Mouse (Mus musculus) CH12.LX (cell line): ENCODE results near the gene Lefty1. TPM values are rescaled to one million over a fixed set of nuclear protein-coding genes. Genes with fewer than 3 reads are reported as not detected.
"Not testable (repeated sequence)": the region's sequence is repeated elsewhere in the genome, so short reads cannot be mapped to it uniquely, and the experiment has no call there.

ENCODE experiments used
- DNase-seq: peaks from one replicate; pipeline ENCODE4 v3.0.0-alpha.2; 2013; ENCODE audit errors: extremely low read depth
- H3K27ac ChIP-seq: 2 replicates; pipeline ENCODE4 v1.5.1; 2012; ENCODE audit warnings: low read depth, mild to moderate bottlenecking, control low read depth, moderate library complexity; ENCODE audit not compliant: insufficient read depth
- H3K27me3 ChIP-seq: replicated peaks from 2 replicates; pipeline ENCODE3; 2012; ENCODE audit warnings: inconsistent platforms
- H3K36me3 ChIP-seq, 2 experiments: replicated peaks in 1 of 2; 2 replicates each; pipeline versions ENCODE3 to v1.6.1; 2012; ENCODE audit warnings: inconsistent platforms in 1 of 2, low read length in 1 of 2, mild to moderate bottlenecking in 1 of 2, mixed read lengths in 1 of 2, moderate library complexity in 1 of 2; ENCODE audit not compliant: control insufficient read depth in 1 of 2, insufficient read depth in 1 of 2
- H3K4me1 ChIP-seq, 2 experiments: 2 replicates each; pipeline ENCODE4 v1.6.1; 2012; ENCODE audit warnings: inconsistent platforms in 1 of 2, moderate library complexity in 1 of 2; ENCODE audit not compliant: insufficient read depth in 2 of 2, control insufficient read depth in 1 of 2
- H3K4me2 ChIP-seq: 2 replicates; pipeline ENCODE4 v1.6.1; 2012; ENCODE audit warnings: low read depth, mild to moderate bottlenecking, control low read depth; ENCODE audit not compliant: poor library complexity, insufficient read depth, severe bottlenecking
- H3K4me3 ChIP-seq, 3 experiments: fragments of 150-350 bp in 1 of 3; sonication (generic) in 1 of 3; replicated peaks in 1 of 3; 2 replicates each; pipeline versions ENCODE3 to v1.5.1; 2011 to 2012; ENCODE audit warnings: low read depth in 2 of 3, low read length in 2 of 3, mild to moderate bottlenecking in 2 of 3, moderate library complexity in 2 of 3, control low read depth in 1 of 3, improper control_type of control experiment in 1 of 3, inconsistent platforms in 1 of 3, mixed read lengths in 1 of 3; ENCODE audit not compliant: poor library complexity in 1 of 3
- H3K79me2 ChIP-seq: replicated peaks from 2 replicates; pipeline ENCODE4 v1.6.1; 2012; ENCODE audit warnings: mild to moderate bottlenecking, moderate library complexity; ENCODE audit not compliant: control insufficient read depth, poor library complexity, insufficient read depth, severe bottlenecking; ENCODE audit errors: extremely low read depth
- H3K9ac ChIP-seq: 2 replicates; pipeline ENCODE4 v1.6.1; 2012; ENCODE audit warnings: low read depth, mild to moderate bottlenecking, control low read depth, moderate library complexity; ENCODE audit not compliant: insufficient read depth
- H3K9me3 ChIP-seq: replicated peaks from 2 replicates; pipeline ENCODE3; 2012; ENCODE audit warnings: low read length, inconsistent platforms, mixed read lengths
- BHLHE40 ChIP-seq: IDR thresholded peaks from 2 replicates; pipeline ENCODE4 v1.6.1; 2011; ENCODE audit warnings: mild to moderate bottlenecking, low read depth, low read length, improper control_type of control experiment
- CTCF ChIP-seq, 2 experiments: IDR thresholded peaks in 1 of 2; conservative IDR thresholded peaks in 1 of 2; 2 replicates each; pipeline ENCODE4 v1.5.1; 2011 to 2012; ENCODE audit warnings: low read depth in 2 of 2, low read length in 2 of 2, improper control_type of control experiment in 1 of 2, inconsistent platforms in 1 of 2, mild to moderate bottlenecking in 1 of 2, moderate library complexity in 1 of 2
- E2F4 ChIP-seq: IDR thresholded peaks from 2 replicates; pipeline ENCODE4 v1.6.1; 2011; ENCODE audit warnings: low read depth, low read length, improper control_type of control experiment; ENCODE audit not compliant: insufficient replicate concordance
- ELF1 ChIP-seq: IDR thresholded peaks from 2 replicates; pipeline ENCODE4 v1.6.1; 2014; ENCODE audit warnings: low read depth, mild to moderate bottlenecking, inconsistent platforms, low read length, improper control_type of control experiment
- EP300 ChIP-seq: IDR thresholded peaks from 2 replicates; pipeline ENCODE4 v1.6.1; 2011; ENCODE audit warnings: low read length, improper control_type of control experiment
- JUND ChIP-seq: conservative IDR thresholded peaks from 2 replicates; pipeline ENCODE4 v1.6.1; 2011; ENCODE audit warnings: low read depth, low read length, improper control_type of control experiment
- KAT2A ChIP-seq: IDR thresholded peaks from 2 replicates; pipeline ENCODE4 v1.6.1; 2012; ENCODE audit warnings: low read length, improper control_type of control experiment, inconsistent platforms; ENCODE audit not compliant: insufficient replicate concordance
- MAX ChIP-seq: IDR thresholded peaks from 2 replicates; pipeline ENCODE4 v1.6.1; 2011; ENCODE audit warnings: low read length, improper control_type of control experiment
- MAZ ChIP-seq: IDR thresholded peaks from 2 replicates; pipeline ENCODE4 v1.6.1; 2012; ENCODE audit warnings: low read depth, mild to moderate bottlenecking, inconsistent platforms, low read length, improper control_type of control experiment, moderate library complexity
- MEF2A ChIP-seq: IDR thresholded peaks from 2 replicates; pipeline ENCODE4 v1.6.1; 2014; ENCODE audit warnings: low read depth, mild to moderate bottlenecking, inconsistent platforms, low read length, improper control_type of control experiment, borderline replicate concordance
- MXI1 ChIP-seq: IDR thresholded peaks from 2 replicates; pipeline ENCODE4 v1.6.1; 2011; ENCODE audit warnings: mild to moderate bottlenecking, low read depth, low read length, improper control_type of control experiment
- PAX5 ChIP-seq: IDR thresholded peaks from 2 replicates; pipeline ENCODE4 v1.6.1; 2012; ENCODE audit warnings: low read length, inconsistent platforms, mixed read lengths
- RAD21 ChIP-seq: IDR thresholded peaks from 2 replicates; pipeline ENCODE4 v1.6.1; 2011; ENCODE audit warnings: low read depth, mild to moderate bottlenecking, low read length, improper control_type of control experiment, moderate library complexity
- RCOR1 ChIP-seq: conservative IDR thresholded peaks from 2 replicates; pipeline ENCODE4 v1.6.1; 2012; ENCODE audit warnings: low read depth, mild to moderate bottlenecking, inconsistent platforms, low read length, improper control_type of control experiment
- SMC3 ChIP-seq: IDR thresholded peaks from 2 replicates; pipeline ENCODE4 v1.6.1; 2011; ENCODE audit warnings: low read depth, low read length, improper control_type of control experiment
- TBP ChIP-seq: conservative IDR thresholded peaks from 2 replicates; pipeline ENCODE4 v1.6.1; 2011; ENCODE audit warnings: low read depth, low read length, improper control_type of control experiment
- ZMIZ1 ChIP-seq: IDR thresholded peaks from 2 replicates; pipeline ENCODE4 v1.6.1; 2012; ENCODE audit warnings: low read depth, mild to moderate bottlenecking, inconsistent platforms, low read length, improper control_type of control experiment
- dilution Hi-C: fragments of 300-500 bp; cut with MboI; formaldehyde crosslinking; loops from 2 replicates; pipeline ENCODE4 v1.14.3; 2020; ENCODE audit warnings: low sequenced_read_pairs; ENCODE audit not compliant: extremely low pct_unique_long_range_greater_than_20kb, extremely low pct_ligation_motif_present
- in situ Hi-C: fragments of 300-500 bp; cut with MboI; formaldehyde crosslinking; loops from 3 replicates; pipeline ENCODE4 v1.14.3; 2019; ENCODE audit warnings: low sequenced_read_pairs, low pct_ligation_motif_present, low pct_unique_long_range_greater_than_20kb, mixed read lengths
- polyA plus RNA-seq: library from polyadenylated mRNA; unstranded; fragments of >175 nt; gene quantifications from 2 replicates; pipeline ENCODE4 v1.2.1, GENCODE M21; 2012; ENCODE audit warnings: low read depth; ENCODE audit not compliant: insufficient read length
- total RNA-seq, 2 experiments: library from RNA; depleted of rRNA; stranded (reverse); fragments of 300-350 nt in 1 of 2; fragments of >200 nt in 1 of 2; gene quantifications; 2 replicates each; pipeline ENCODE4 v1.2.3; 2012 to 2014

The Lefty1 gene
- total and polyA plus RNA-seq, 3 experiments = not detected

- Histone ChIP-seq H3K79me2 (no peaks in the 10 kb centered on the region), H3K27me3 (peaks cover 3% of the 10 kb centered on the region), H3K36me3 (no peaks in the 10 kb centered on the region), H3K4me2 (no peak overlapping the region), H3K9me3 (peaks cover 3% of the 10 kb centered on the region), H3K4me3 (no peak overlapping the region), H3K9ac (no peak overlapping the region), H3K4me1 (no peaks in the 10 kb centered on the region), H3K27ac (no peak overlapping the region)
- in situ Hi-C loops = no loop called here
- TF ChIP-seq CTCF (conservative IDR thresholded peaks at IDR 0.05 in 1 of 2, IDR thresholded peaks at IDR 0.05 in 1 of 2; ENCODE audit: low read depth in 2 of 2, low read length in 2 of 2) (peak; percentile 10 to 52; a peak in 2 of 4 replicates), RAD21 (no peak; the same call in 1 of the 2 replicates)
- dilution Hi-C loops = no loop called here
- peak; percentile 40 for DNase-seq
These were observed 45.6 kb downstream of the Lefty1 start for GRCm38 (mm10) chr1:180980464-180980863.

GRCm38 (mm10) chr1:180981298-180982046, 46.6 kb downstream of the Lefty1 start:
- H3K36me3 ChIP-seq, H3K27ac ChIP-seq, H3K4me3 ChIP-seq, H3K4me2 ChIP-seq, H3K27me3 ChIP-seq, H3K4me1 ChIP-seq, H3K9ac ChIP-seq, in situ Hi-C loops, dilution Hi-C loops, DNase-seq, H3K9me3 ChIP-seq, H3K79me2 ChIP-seq: not testable (repeated sequence)

GRCm38 (mm10) chr1:180986701-180987100, 51.9 kb downstream of the Lefty1 start:
- Histone ChIP-seq H3K4me3 (no peak overlapping the region), H3K27me3 (peaks cover 3% of the 10 kb centered on the region), H3K4me2 (no peak overlapping the region), H3K27ac (no peak overlapping the region), H3K79me2 (no peaks in the 10 kb centered on the region), H3K36me3 (peaks cover 0 to 19% of the 10 kb centered on the region in 2 experiments), H3K4me1 (peaks cover 0 to 3% of the 10 kb centered on the region in 2 experiments; a peak in 1 of 4 replicates), H3K9me3 (peaks cover 7% of the 10 kb centered on the region), H3K9ac (no peak overlapping the region)
- peak in 1 of 2 experiments; percentile 40; a peak in 2 of 4 replicates for TF ChIP-seq CTCF (conservative IDR thresholded peaks at IDR 0.05 in 1 of 2, IDR thresholded peaks at IDR 0.05 in 1 of 2; ENCODE audit: low read depth in 2 of 2, low read length in 2 of 2)
- no peak for TF ChIP-seq RCOR1
- no peak for TF ChIP-seq PAX5
- DNase-seq = peak; percentile 29
- in situ Hi-C loops = loop anchor here (5.0 kb wide), 1 partner anchor 36 kb away; the partner anchor contains the start of gene Ephx1
- dilution Hi-C loops = no loop called here

GRCm38 (mm10) chr1:180987759-180988158, 52.9 kb downstream of the Lefty1 start:
- H3K27me3 ChIP-seq = peaks cover 3% of the 10 kb centered on the region
- H3K9ac ChIP-seq = no peak overlapping the region
- no peak for TF ChIP-seq EP300
- TF ChIP-seq CTCF (conservative IDR thresholded peaks at IDR 0.05 in 1 of 2, IDR thresholded peaks at IDR 0.05 in 1 of 2; ENCODE audit: low read depth in 2 of 2, low read length in 2 of 2) = peak; percentile 84 to 88
- TF ChIP-seq MAZ = no peak
- peak; percentile 75 for TF ChIP-seq SMC3
- TF ChIP-seq RAD21 = peak; percentile 84
- TF ChIP-seq MXI1 = no peak
- no peak for TF ChIP-seq KAT2A
- TF ChIP-seq MEF2A = no peak
- TF ChIP-seq ZMIZ1 = no peak
- no peak for TF ChIP-seq MAX
- no peak for TF ChIP-seq BHLHE40
- no peak for TF ChIP-seq TBP
- TF ChIP-seq JUND = no peak
- no peak for TF ChIP-seq E2F4
- TF ChIP-seq ELF1 = no peak

More at GRCm38 (mm10) chr1:180987759-180988158, 52.9 kb downstream of the Lefty1 start:
- H3K4me3 ChIP-seq = no peak overlapping the region
- H3K9me3 ChIP-seq = peaks cover 7% of the 10 kb centered on the region
- no peak overlapping the region for H3K4me2 ChIP-seq
- peaks cover 0 to 27% of the 10 kb centered on the region in 2 experiments for H3K36me3 ChIP-seq
- peaks cover 0 to 3% of the 10 kb centered on the region in 2 experiments; a peak in 1 of 4 replicates for H3K4me1 ChIP-seq
- DNase-seq = peak; percentile 70
- dilution Hi-C loops = no loop called here
- no peaks in the 10 kb centered on the region for H3K79me2 ChIP-seq
- in situ Hi-C loops = loop anchor here (5.0 kb wide), 1 partner anchor 35 kb away; the partner anchor contains the start of gene Ephx1
- no peak overlapping the region for H3K27ac ChIP-seq
